Mouse (Mus musculus) embryonic stem cell, embryonic (primary cell): ENCODE results near the gene Pitpnm3.

Experiments
- CTCF ChIA-PET, 4 experiments: fragments of 300-600 bp in 2 of 4; fragments of 350-600 bp in 2 of 4; sonication (Branson Sonifier 250); formaldehyde crosslinking; loops; one replicate each; lab custom pipeline; 2022; ENCODE audit warnings: inconsistent platforms in 2 of 4; lab: Charles Lee
- POLR2A ChIA-PET, 4 experiments: fragments of 300-600 bp in 2 of 4; fragments of 350-600 bp in 2 of 4; sonication (Branson Sonifier 250); formaldehyde crosslinking; loops; one replicate each; lab custom pipeline; 2022; ENCODE audit warnings: antibody characterized with exemption in 4 of 4, inconsistent platforms in 1 of 4; lab: Charles Lee

The Pitpnm3 gene

GRCm38 (mm10) chr11:72002138-72002853 is 133.3 kb downstream of the Pitpnm3 start:
- POLR2A ChIA-PET: interaction anchor here in 1 of 4 experiments (0.6 kb wide), 1 partner anchor 182 kb away, joined by 3 read pairs; no protein-coding TSS in a partner anchor
- CTCF ChIA-PET: interaction anchor here (0.7 to 3.8 kb wide), 4 partner anchors 23 to 226 kb away, joined by 3 to 18 read pairs (median 4); no protein-coding TSS in a partner anchor

- ChIA-PET POLR2A (no interaction called here), CTCF (no interaction called here)
Measured at GRCm38 (mm10) chr11:72000194-72000593, 135.4 kb downstream of the Pitpnm3 start.
